Mouse (Mus musculus) embryonic facial prominence, embryonic 15.5 days (tissue): ENCODE results near the gene Nle1. TPM values are rescaled to one million over a fixed set of nuclear protein-coding genes. Genes with fewer than 3 reads are reported as not detected.

Experiments used
- ATAC-seq: fragments of 200-750 bp; cut with Nextera tagmentation; 2 replicates; pipeline ENCODE4 v1.8.0; 2017; ENCODE audit warnings: low read depth, moderate TSS enrichment; ENCODE audit not compliant: insufficient number of reproducible peaks, low FRiP score, low TSS enrichment
- H3K27ac ChIP-seq: fragments of 300-500 bp; sonication (generic); replicated peaks from 2 replicates; pipeline ENCODE4 v1.5.1; 2015; ENCODE audit warnings: mild to moderate bottlenecking, inconsistent platforms
- H3K27me3 ChIP-seq: fragments of 300-500 bp; sonication (generic); 2 replicates; pipeline ENCODE4 v1.6.1; 2015; ENCODE audit warnings: inconsistent platforms
- H3K36me3 ChIP-seq: fragments of 300-500 bp; sonication (generic); 2 replicates; pipeline ENCODE4 v1.6.1; 2015; ENCODE audit warnings: mild to moderate bottlenecking, inconsistent platforms
- H3K4me1 ChIP-seq: fragments of 300-500 bp; sonication (generic); 2 replicates; pipeline ENCODE4 v1.6.1; 2015; ENCODE audit warnings: inconsistent platforms
- H3K4me2 ChIP-seq: fragments of 300-500 bp; sonication (generic); replicated peaks from 2 replicates; pipeline ENCODE4 v1.6.1; 2015; ENCODE audit warnings: mild to moderate bottlenecking, inconsistent platforms
- H3K4me3 ChIP-seq: fragments of 300-500 bp; sonication (generic); replicated peaks from 2 replicates; pipeline ENCODE4 v1.5.1; 2015; ENCODE audit warnings: mild to moderate bottlenecking, inconsistent platforms
- H3K9ac ChIP-seq: fragments of 300-500 bp; sonication (generic); 2 replicates; pipeline ENCODE4 v1.6.1; 2015; ENCODE audit warnings: inconsistent platforms
- H3K9me3 ChIP-seq: fragments of 300-500 bp; sonication (generic); replicated peaks from 2 replicates; pipeline ENCODE4 v1.6.1; 2016; ENCODE audit warnings: inconsistent platforms
- WGBS: fragments of 180-500 bp; shearing (Covaris S2); methylation state at CpG from one replicate; pipeline ENCODE4 v1.1.7; 2015; 5-methylcytosine and 5-hydroxymethylcytosine counted together
- polyA plus RNA-seq: library from polyadenylated mRNA; unstranded; fragments of >200 nt; fragmentation: Nextera tagmentation; extraction: Ambion mirVana; gene quantifications from 2 replicates; pipeline ENCODE4 v1.2.1, GENCODE M21; 2015

Nle1 gene
- polyA plus RNA-seq, 1 experiment from 2014 or later = 38.4 TPM

DNA sequence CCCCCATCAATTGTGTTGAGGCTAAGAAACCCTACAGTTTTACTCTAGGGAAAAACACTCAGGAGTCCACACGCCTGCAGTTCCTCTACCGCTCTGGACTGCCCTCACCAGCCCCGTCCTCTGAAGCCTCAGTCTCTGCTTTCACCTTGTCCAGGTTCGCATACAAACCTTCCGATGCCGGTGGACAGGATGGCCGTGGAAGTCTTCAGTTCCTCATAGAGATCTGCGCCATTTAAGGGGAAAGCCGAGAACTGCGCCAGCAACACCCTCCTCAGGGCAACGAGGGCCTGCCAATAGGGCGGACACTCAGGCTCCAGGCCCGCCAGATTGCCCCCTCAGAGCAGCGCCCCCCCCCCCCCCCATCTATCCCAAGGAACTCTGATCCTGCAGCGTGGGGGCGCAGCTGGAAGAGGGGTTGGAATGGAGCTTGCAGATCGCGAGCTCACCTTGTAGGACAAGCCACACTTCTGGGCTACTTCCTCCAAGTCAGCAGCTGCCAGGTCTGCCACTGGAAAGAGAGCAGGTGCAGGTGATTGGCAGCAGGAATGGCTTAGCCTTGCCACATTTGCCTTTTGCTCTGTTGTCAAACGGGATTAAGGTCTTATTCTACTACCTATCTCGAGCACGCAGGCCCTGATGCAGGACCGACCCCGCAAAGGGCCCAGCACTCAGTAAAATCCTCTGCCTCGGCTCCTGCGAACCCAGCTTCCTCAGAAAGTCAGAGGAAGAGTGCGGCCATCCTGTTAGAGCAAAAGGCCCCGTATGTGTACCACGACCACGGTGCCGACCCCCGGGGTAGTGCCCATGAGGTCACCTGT is 18.5 kb downstream of the Nle1 start:
- peak overlapping the region; percentile 46 for H3K9ac ChIP-seq
- H3K27me3 ChIP-seq = peaks cover 6% of the 10 kb centered on the region
- peaks cover 19% of the 10 kb centered on the region for H3K4me1 ChIP-seq
- peak overlapping the region; percentile 71 for H3K4me2 ChIP-seq
- ATAC-seq = peak; percentile 40; the same call in 1 of the 2 replicates
- 0 out of 2 replicates have a peak overlapping the region, but pooled peaks have one; percentile 18 for H3K27ac ChIP-seq
- WGBS = 5% methylated on average over 31 of the region's 31 CpGs
- no peaks in the 10 kb centered on the region for H3K9me3 ChIP-seq
- no peaks in the 10 kb centered on the region for H3K36me3 ChIP-seq
- peak overlapping the region; percentile 60 for H3K4me3 ChIP-seq

DNA sequence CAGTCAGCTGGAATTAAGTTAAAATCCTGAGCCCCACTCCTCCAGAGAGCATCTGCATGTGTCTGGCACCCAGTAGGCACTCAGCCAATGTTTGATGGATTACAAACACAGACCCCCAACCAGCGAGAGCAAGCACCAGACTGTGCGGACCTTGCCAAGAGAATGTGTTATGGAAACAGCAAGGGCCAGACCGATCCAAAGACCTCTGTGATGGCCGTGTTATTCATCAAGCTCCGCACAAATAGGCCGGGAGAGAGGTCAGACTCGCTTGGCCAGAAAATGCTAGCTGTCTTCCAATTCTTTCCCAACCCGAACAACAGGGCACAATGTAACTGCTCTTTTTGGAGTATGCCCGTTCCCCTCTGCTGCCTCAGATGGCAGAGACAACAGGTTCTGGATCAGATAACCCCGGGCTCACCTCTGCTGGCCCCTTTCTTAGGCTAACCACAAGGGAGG is 19.7 kb downstream of the Nle1 start:
- H3K4me3 ChIP-seq = no peak overlapping the region
- peaks cover 6% of the 10 kb centered on the region for H3K27me3 ChIP-seq
- peaks cover 19% of the 10 kb centered on the region for H3K4me1 ChIP-seq
- no peak overlapping the region for H3K4me2 ChIP-seq
- H3K9me3 ChIP-seq = no peaks in the 10 kb centered on the region
- no peak for ATAC-seq
- WGBS = 63% methylated on average over 10 of the region's 10 CpGs
- no peak overlapping the region for H3K9ac ChIP-seq
- H3K27ac ChIP-seq = no peak overlapping the region
- H3K36me3 ChIP-seq = no peaks in the 10 kb centered on the region

DNA sequence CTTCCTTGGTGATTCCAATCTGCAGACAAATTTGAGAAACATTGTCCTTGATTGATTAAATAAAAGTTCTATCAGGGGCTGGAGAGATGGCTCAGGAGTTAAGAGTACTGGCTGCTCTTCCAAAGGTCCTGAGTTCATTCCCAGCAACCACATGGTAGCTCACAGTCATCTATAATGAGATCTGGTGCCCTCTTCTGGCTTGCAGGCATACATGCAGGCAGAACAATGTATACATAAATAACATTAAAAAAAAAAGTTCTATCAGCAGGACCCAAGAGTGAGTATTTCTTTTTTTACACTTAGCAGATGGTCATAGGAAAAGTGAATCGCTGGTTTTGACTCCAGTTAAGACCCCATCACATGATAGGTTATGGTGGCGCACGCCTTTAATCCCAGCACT is 21.7 kb downstream of the Nle1 start:
- Histone ChIP-seq H3K4me1 (peaks cover 19% of the 10 kb centered on the region), H3K9ac (no peak overlapping the region), H3K9me3 (no peaks in the 10 kb centered on the region), H3K27ac (no peak overlapping the region), H3K4me2 (no peak overlapping the region), H3K36me3 (0 out of 2 replicates have a peak, but pooled peaks cover 8% of the 10 kb centered on the region), H3K4me3 (no peak overlapping the region), H3K27me3 (peaks cover 3% of the 10 kb centered on the region)
- WGBS = 85% methylated on average over 3 of the region's 3 CpGs
- ATAC-seq = no peak

DNA sequence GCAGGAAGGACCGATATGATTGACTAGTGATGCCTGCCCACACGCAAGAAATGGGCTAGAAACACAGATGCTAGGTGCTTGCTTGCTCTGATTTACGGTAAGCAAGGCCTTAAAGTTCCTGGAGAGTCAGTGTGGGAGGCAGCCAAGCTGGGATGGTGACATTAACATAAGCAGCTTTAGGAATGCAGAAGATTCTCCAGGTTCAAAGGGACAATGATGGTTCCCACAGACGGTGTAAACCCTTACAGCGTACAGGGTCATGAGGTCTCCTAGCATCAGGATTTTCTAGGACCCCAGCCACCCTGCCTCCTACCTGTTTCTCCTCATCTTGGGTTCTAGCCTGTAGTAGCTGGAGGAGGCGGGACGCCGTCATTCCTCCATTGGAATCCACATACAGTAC is 25.0 kb downstream of the Nle1 start:
- H3K36me3 ChIP-seq = peaks cover 19% of the 10 kb centered on the region
- H3K4me3 ChIP-seq = no peak overlapping the region
- no peaks in the 10 kb centered on the region for H3K9me3 ChIP-seq
- no peak overlapping the region for H3K9ac ChIP-seq
- no peak overlapping the region for H3K27ac ChIP-seq
- ATAC-seq = no peak
- H3K27me3 ChIP-seq = no peaks in the 10 kb centered on the region
- H3K4me1 ChIP-seq = peaks cover 2% of the 10 kb centered on the region; the same call in 1 of the 2 replicates
- H3K4me2 ChIP-seq = no peak overlapping the region
- WGBS = 65% methylated on average over 8 of the region's 8 CpGs

DNA sequence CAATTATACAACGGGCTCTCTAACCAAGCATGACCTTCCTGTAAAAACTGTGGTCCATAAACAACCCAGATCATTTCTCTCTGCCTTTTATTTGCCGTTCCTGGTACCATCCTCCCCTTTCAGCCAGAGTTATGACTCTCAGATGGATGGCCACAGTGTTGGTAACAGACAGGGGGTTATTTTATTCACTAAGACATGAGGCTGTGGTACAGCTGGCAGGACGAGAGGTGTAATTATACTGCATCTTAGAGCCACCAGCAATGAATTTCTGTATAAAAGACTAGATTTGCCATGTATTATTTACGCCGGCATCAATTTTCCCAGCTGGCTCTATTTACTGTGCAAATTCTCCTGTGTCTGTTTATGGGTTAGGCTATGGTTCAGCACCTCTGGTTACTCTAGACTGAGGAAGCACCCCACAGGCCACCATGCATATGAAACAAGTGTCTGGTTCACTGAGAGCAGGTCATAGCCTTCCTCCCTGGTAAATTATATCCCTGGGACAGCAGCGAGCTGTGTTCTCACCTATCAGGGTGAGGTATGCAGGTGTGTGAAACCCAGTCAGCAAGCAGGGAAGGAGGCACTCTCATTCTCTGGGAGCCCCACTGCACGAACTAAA is 30.4 kb downstream of the Nle1 start:
- Histone ChIP-seq H3K4me2 (no peak overlapping the region), H3K27ac (no peak overlapping the region), H3K36me3 (peaks cover 15% of the 10 kb centered on the region), H3K4me1 (no peaks in the 10 kb centered on the region), H3K4me3 (no peak overlapping the region), H3K9me3 (no peaks in the 10 kb centered on the region), H3K9ac (no peak overlapping the region), H3K27me3 (no peaks in the 10 kb centered on the region)
- no peak for ATAC-seq
- WGBS = 76% methylated on average over 7 of the region's 7 CpGs

DNA sequence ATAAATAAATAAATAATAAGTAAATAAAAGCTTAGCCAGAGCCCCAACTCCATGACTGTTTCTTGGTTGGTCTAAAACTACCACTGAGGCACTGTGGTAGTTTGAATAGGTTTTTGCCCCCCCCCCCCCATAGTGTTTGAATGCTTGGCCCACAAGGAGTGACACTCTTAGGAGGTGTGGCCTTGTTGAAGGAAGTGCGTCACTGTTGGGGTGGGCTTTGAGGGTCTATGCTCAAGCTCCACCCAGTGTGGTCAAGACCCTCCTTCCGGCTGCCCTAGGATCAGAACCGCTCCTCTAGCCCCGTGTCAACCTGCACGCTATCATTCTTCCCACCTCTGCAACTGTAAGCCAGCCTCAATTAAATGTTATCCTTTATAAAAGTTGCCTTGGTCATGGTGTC is 32.6 kb downstream of the Nle1 start:
- no peak overlapping the region for H3K4me2 ChIP-seq
- H3K36me3 ChIP-seq = peaks cover 11% of the 10 kb centered on the region
- no peaks in the 10 kb centered on the region for H3K4me1 ChIP-seq
- H3K9me3 ChIP-seq = no peaks in the 10 kb centered on the region
- H3K4me3 ChIP-seq = no peak overlapping the region
- H3K9ac ChIP-seq = no peak overlapping the region
- no peaks in the 10 kb centered on the region for H3K27me3 ChIP-seq
- WGBS = 87% methylated on average over 5 of the region's 5 CpGs
- no peak for ATAC-seq
- H3K27ac ChIP-seq = no peak overlapping the region

DNA sequence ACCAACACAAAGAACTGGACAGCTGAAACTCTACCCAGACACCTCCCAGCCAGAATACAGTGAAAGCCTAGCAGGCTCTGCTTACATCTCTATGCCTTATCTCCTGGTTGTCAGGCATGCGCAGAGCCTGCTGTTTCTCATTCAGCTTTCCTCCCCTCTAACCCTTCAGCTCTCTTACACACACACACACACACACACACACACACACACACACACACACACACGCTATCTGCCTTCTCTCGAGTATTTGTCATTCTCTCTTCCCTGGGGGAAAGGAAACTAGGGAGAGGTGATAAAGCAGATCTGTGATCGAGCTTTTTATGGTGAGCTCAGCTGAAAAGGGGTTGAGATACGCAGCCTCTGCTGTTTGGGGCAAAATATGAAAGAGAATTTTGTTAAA is 33.3 kb downstream of the Nle1 start:
- H3K27ac ChIP-seq = no peak overlapping the region
- no peaks in the 10 kb centered on the region for H3K27me3 ChIP-seq
- no peak for ATAC-seq
- 78% methylated on average over 5 of the region's 5 CpGs for WGBS
- no peak overlapping the region for H3K9ac ChIP-seq
- H3K9me3 ChIP-seq = no peaks in the 10 kb centered on the region
- H3K4me2 ChIP-seq = no peak overlapping the region
- no peak overlapping the region for H3K4me3 ChIP-seq
- peaks cover 9% of the 10 kb centered on the region for H3K36me3 ChIP-seq
- H3K4me1 ChIP-seq = 0 out of 2 replicates have a peak, but pooled peaks cover 2% of the 10 kb centered on the region

DNA sequence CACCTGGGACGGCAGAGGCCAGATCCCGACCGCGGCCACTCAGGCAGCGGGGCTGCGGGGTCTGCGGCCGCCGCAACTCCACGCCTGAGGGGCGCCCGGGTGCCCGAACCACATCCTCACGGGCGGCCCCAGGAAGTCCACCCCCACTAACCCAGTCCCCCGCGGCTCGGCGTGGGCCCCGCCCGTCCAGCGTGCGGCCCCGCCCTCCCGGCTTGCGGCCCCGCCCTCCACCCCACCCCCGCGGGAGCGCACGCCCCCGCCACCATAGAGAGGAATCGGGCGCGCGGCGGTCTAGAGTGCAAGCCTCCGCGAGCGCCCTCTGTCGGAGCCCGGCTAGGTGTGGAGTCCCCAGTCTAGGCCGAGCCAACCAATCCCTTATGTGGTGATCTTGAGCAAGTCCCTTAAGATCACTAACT is 37.2 kb downstream of the Nle1 start, which contains the start of gene Rffl:
TSS of gene Rffl (minus strand) at position 180 of the 416 bp plus-strand sequence.
- no peaks in the 10 kb centered on the region for H3K27me3 ChIP-seq
- peak within 1 kb of the TSS; percentile 91 for H3K4me3 ChIP-seq
- H3K9me3 ChIP-seq = no peaks in the 10 kb centered on the region
- 0% methylated on average over 29 of the region's 43 CpGs for WGBS
- H3K27ac ChIP-seq = peak within 1 kb of the TSS; percentile 69
- peak; percentile 92 for ATAC-seq
- no peaks in the 10 kb centered on the region for H3K36me3 ChIP-seq
- peak within 1 kb of the TSS; percentile 76 for H3K4me2 ChIP-seq
- H3K9ac ChIP-seq = peak within 1 kb of the TSS; percentile 69
- H3K4me1 ChIP-seq = 0 out of 2 replicates have a peak, but pooled peaks cover 4% of the 10 kb centered on the region

DNA sequence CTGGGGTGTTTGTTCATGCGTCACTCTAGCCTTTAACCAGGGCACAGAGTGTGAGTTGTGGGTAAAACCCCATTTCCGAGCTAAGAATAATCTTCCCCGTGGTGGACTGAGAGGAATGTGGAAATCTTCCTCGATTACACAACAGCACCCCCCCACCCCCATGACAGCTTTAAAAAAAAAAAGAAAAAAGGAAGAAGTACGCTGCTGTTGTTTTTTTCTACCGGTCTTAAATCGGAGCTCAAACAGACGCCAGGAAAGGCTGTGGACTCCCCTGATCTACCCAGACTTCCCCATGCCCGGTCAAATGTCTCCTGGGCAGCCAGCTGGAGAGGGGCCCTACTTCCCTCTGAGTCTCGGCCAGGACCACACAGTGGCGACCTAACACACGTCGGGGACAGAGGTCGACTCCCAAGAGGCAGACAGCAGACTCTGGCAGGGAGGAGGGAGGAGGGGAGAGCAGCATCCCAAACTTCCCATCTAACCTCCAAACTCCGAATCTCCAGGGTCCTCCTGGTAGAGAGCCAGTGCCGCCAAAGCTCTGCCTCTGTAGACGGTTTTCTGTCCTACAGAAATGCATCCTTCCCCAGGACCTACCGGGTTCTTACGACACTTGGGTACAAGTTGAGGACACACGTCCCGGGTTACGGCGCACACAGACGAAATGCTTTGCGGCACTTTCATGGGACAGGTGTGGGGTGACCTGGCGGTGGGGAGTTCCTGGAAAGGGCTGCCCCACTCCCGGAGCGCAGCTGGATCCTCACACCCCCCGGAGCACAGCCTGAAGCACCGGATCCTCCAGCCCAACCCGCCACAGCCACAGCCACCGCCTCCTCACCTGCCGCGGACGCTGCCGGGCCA is 37.8 kb downstream of the Nle1 start:
- H3K9ac ChIP-seq = peak overlapping the region; percentile 69
- no peaks in the 10 kb centered on the region for H3K9me3 ChIP-seq
- peak overlapping the region; percentile 91 for H3K4me3 ChIP-seq
- H3K4me1 ChIP-seq = 0 out of 2 replicates have a peak, but pooled peaks cover 4% of the 10 kb centered on the region
- no peaks in the 10 kb centered on the region for H3K27me3 ChIP-seq
- WGBS = 2% methylated on average over 36 of the region's 36 CpGs
- H3K4me2 ChIP-seq = peak overlapping the region; percentile 76
- H3K27ac ChIP-seq = peak overlapping the region; percentile 69
- 0 out of 2 replicates have a peak, but pooled peaks have one; percentile 15 for ATAC-seq
- no peaks in the 10 kb centered on the region for H3K36me3 ChIP-seq

DNA sequence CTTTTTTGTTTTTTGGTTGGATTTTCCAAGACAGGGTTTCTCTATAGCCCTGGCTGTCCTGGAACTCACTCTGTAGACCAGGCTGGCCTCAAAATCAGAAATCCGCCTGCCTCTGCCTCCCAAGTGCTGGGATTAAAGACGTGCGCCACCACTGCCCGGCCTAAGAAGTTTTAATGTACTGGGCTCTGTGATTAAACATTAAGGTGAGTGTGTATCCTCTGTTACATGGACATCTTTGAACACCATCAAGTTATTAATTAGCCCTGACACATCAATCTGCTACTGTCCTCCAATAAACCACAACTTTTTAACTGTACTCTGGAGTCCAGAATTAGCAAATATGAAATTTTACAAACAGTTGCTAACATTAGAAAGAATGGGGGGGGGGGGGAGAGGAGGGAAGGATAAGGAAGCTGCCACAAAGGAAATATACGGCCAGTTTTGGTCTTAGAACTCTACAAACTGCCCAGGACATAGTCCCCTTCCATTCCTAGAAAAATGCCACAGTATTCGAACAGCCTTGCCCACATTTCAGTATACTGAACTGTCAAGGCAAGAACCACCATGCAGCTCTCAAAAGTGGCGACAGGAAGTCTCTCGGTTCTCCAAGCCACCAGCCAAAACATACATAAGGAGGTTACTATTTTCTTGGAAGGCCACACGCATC is 38.6 kb downstream of the Nle1 start:
- Histone ChIP-seq H3K27me3 (no peaks in the 10 kb centered on the region), H3K9me3 (no peaks in the 10 kb centered on the region), H3K4me3 (peak overlapping the region; percentile 91), H3K27ac (no peak overlapping the region), H3K4me2 (peak overlapping the region; percentile 76), H3K9ac (no peak overlapping the region), H3K36me3 (no peaks in the 10 kb centered on the region), H3K4me1 (0 out of 2 replicates have a peak, but pooled peaks cover 4% of the 10 kb centered on the region)
- ATAC-seq = no peak
- WGBS = 62% methylated on average over 9 of the region's 9 CpGs
